Mouse (Mus musculus): ENCODE data around the gene P2ry2.

The P2ry2 gene

GRCm38 (mm10) chr7:101012541-101012940, at the start of gene P2ry2:
TSS of gene P2ry2 (minus strand) at chr7:101012866.
- DNase-seq (ENCODE audit: low spot score in 2 of 2): no peak

GRCm38 (mm10) chr7:101062246-101062645, 49.6 kb upstream of the P2ry2 start:
- DNase-seq (ENCODE audit: low spot score in 2 of 2): peak; percentile 27 to 60

- peak; percentile 73 to 87 for DNase-seq (ENCODE audit: low spot score in 2 of 2)
These were observed 48.7 kb upstream of the P2ry2 start for GRCm38 (mm10) chr7:101061381-101061780.

GRCm38 (mm10) chr7:101060476-101060875, 47.8 kb upstream of the P2ry2 start:
- no peak for DNase-seq (ENCODE audit: low spot score in 2 of 2)

GRCm38 (mm10) chr7:101059188-101059587, 46.5 kb upstream of the P2ry2 start:
- DNase-seq (ENCODE audit: low spot score in 2 of 2): no peak

GRCm38 (mm10) chr7:101057309-101057708, 44.6 kb upstream of the P2ry2 start:
- no peak for DNase-seq (ENCODE audit: low spot score in 2 of 2)

GRCm38 (mm10) chr7:101053136-101053535, 40.5 kb upstream of the P2ry2 start:
- no peak for DNase-seq (ENCODE audit: low spot score in 2 of 2)

GRCm38 (mm10) chr7:101051551-101052221, 39.0 kb upstream of the P2ry2 start:
- peak in 1 of 2 experiments; percentile 50 for DNase-seq (ENCODE audit: low spot score in 2 of 2)

GRCm38 (mm10) chr7:101050724-101051550, 38.3 kb upstream of the P2ry2 start:
- DNase-seq (ENCODE audit: low spot score in 2 of 2): no peak

- DNase-seq (ENCODE audit: low spot score in 2 of 2): no peak
These were observed 36.8 kb upstream of the P2ry2 start for GRCm38 (mm10) chr7:101049326-101050087.

GRCm38 (mm10) chr7:101048247-101048646, 35.6 kb upstream of the P2ry2 start:
- no peak for DNase-seq (ENCODE audit: low spot score in 2 of 2)

- DNase-seq (ENCODE audit: low spot score in 2 of 2): no peak
These were observed 31.3 kb upstream of the P2ry2 start for GRCm38 (mm10) chr7:101043846-101044541.

GRCm38 (mm10) chr7:101041977-101042749, 29.5 kb upstream of the P2ry2 start:
- DNase-seq (ENCODE audit: low spot score in 2 of 2): no peak

- no peak for DNase-seq (ENCODE audit: low spot score in 2 of 2)
These were observed 28.9 kb upstream of the P2ry2 start for GRCm38 (mm10) chr7:101041544-101041943.

GRCm38 (mm10) chr7:101033371-101033770, 20.7 kb upstream of the P2ry2 start:
- no peak for DNase-seq (ENCODE audit: low spot score in 2 of 2)

- DNase-seq (ENCODE audit: low spot score in 2 of 2): no peak
These were observed 18.6 kb upstream of the P2ry2 start for GRCm38 (mm10) chr7:101031234-101031633.

GRCm38 (mm10) chr7:101030756-101031155, 18.1 kb upstream of the P2ry2 start:
- DNase-seq (ENCODE audit: low spot score in 2 of 2): no peak

GRCm38 (mm10) chr7:101029446-101029845, 16.8 kb upstream of the P2ry2 start:
- no peak for DNase-seq (ENCODE audit: low spot score in 2 of 2)

- no peak for DNase-seq (ENCODE audit: low spot score in 2 of 2)
These were observed 16.3 kb upstream of the P2ry2 start for GRCm38 (mm10) chr7:101028991-101029390.

GRCm38 (mm10) chr7:101028444-101028757, 15.7 kb upstream of the P2ry2 start:
- DNase-seq (ENCODE audit: low spot score in 2 of 2): no peak

Data from frontal cortex, postnatal 14 days (tissue).